In the genomic region with DNA sequence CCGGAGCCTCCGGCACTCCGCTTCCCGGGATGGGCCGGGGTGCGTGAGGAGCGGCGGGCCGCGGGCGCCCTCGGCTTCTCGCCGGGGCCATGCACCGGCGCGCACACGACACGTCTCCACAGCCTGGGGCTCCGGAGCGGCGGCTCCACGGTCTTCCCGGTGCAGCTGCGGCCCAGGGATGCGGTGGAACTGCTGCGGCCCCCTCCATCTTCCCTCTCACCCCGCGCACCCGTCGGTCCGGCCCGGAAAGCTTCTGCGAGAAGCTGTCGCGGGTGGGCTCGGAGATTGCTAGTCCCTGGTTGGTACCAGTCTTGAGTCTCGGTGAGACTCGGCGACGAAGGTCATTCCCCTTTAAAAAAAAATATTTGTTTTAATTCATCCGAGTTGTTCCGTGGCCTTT, we compare ENCODE assay signal across 8 mouse cellular contexts. TPM values are rescaled to one million over a fixed set of nuclear protein-coding genes. Genes with fewer than 3 reads are reported as not detected.
DNase-seq lines count a peak whose midpoint lies in the region; ATAC-seq and TF ChIP-seq lines count a peak whose summit lies in the region.

No protein-coding gene starts in this region.

- no peaks in the 10 kb centered on the region for H3K9me3 ChIP-seq in hindbrain, embryonic 10.5 days
- no peaks in the 10 kb centered on the region for H3K9me3 ChIP-seq in lung, postnatal 0 days (ENCODE audit: low read length)

- H3K4me3 ChIP-seq in cortical plate, adult 2 months (ENCODE audit: insufficient read depth, low read length): peak overlapping the region; percentile 32
- peak overlapping the region; percentile 77 for H3K4me3 ChIP-seq in hindbrain, embryonic 10.5 days
- H3K4me3 ChIP-seq in lung, postnatal 0 days (ENCODE audit: low read depth, low read length): peak overlapping the region; percentile 93

- H3K4me2 ChIP-seq in lung, postnatal 0 days (replicated peaks; ENCODE audit: low read depth, low read length): peak overlapping the region; percentile 62

- peak; percentile 21 for ATAC-seq in lung, postnatal 0 days
- ATAC-seq in CD4-positive, CD25-positive, alpha-beta regulatory T cell, adult 4 months: no peak

- H3K4me1 ChIP-seq in cortical plate, adult 2 months (ENCODE audit: control insufficient read depth, insufficient read depth, low read length): peaks cover 5% of the 10 kb centered on the region
- peaks cover 38% of the 10 kb centered on the region for H3K4me1 ChIP-seq in hindbrain, embryonic 10.5 days (replicated peaks)
- H3K4me1 ChIP-seq in lung, postnatal 0 days (ENCODE audit: insufficient read depth, low read depth, low read length): no peaks in the 10 kb centered on the region

- no peak for TF ChIP-seq POLR2A in cortical plate, adult 2 months (IDR thresholded peaks at IDR 0.05; ENCODE audit: extremely low read depth, insufficient read depth, low read length)

- TF ChIP-seq CTCF in cortical plate, adult 2 months (IDR thresholded peaks at IDR 0.05; ENCODE audit: extremely low read depth, insufficient read depth, low read length): no peak
- no peak for TF ChIP-seq CTCF in lung, postnatal 0 days (IDR thresholded peaks at IDR 0.05)

- peak overlapping the region; percentile 98 for H3K9ac ChIP-seq in lung, postnatal 0 days (replicated peaks; ENCODE audit: low read depth)

- H3K36me3 ChIP-seq in hindbrain, embryonic 10.5 days: no peaks in the 10 kb centered on the region
- H3K36me3 ChIP-seq in lung, postnatal 0 days (ENCODE audit: insufficient read depth, low read length): no peaks in the 10 kb centered on the region

- 0% methylated on average over 43 of the region's 43 CpGs for WGBS in hindbrain, embryonic 10.5 days
- WGBS in lung, postnatal 0 days: under 1% methylated on average over 39 of the region's 43 CpGs

- TF ChIP-seq EP300 in lung, postnatal 0 days (IDR thresholded peaks at IDR 0.05): no peak

- intact Hi-C loops in left cerebral cortex, postnatal 36 days (cut with DNase I): loop anchor here (2.0 kb wide), 1 partner anchor 199 kb away; no protein-coding TSS in a partner anchor

- peak overlapping the region; percentile 2; the same call in 1 of the 2 replicates for H3K27ac ChIP-seq in cortical plate, adult 2 months (ENCODE audit: insufficient read depth, low read length)
- H3K27ac ChIP-seq in hindbrain, embryonic 10.5 days: peak overlapping the region; percentile 95
- peak overlapping the region; percentile 98 for H3K27ac ChIP-seq in lung, postnatal 0 days (ENCODE audit: low read length)

- peak; percentile 38 to 39 for DNase-seq in left cerebral cortex, adult 18-20 months (ENCODE audit: low spot score in 2 of 2)
- DNase-seq in left cerebral cortex, postnatal 36 days (ENCODE audit: low spot score in 2 of 2): no peak
- DNase-seq in hindbrain, embryonic 10.5 days (ENCODE audit: low spot score): no peak
- no peak for DNase-seq in lung, postnatal 0 days (ENCODE audit: low spot score)
- no peak for DNase-seq in c-Kit-positive CD71-positive TER-119-positive erythroid progenitor cells, embryonic 14.5 days (ENCODE audit: low spot score)
- DNase-seq in yolk sac, embryonic 10.5 days (ENCODE audit: low spot score): no peak

- H3K27me3 ChIP-seq in hindbrain, embryonic 10.5 days (ENCODE audit: insufficient read depth, poor library complexity, severe bottlenecking): peaks cover 11% of the 10 kb centered on the region
- no peaks in the 10 kb centered on the region for H3K27me3 ChIP-seq in lung, postnatal 0 days (replicated peaks; ENCODE audit: insufficient read depth, low read length)

RNA-seq across cellular contexts. Expression of a gene that starts 1.6 kb away (rescaled TPM):
- 10 to 100 TPM; 29.7 to 32.6 TPM for total RNA-seq in left cerebral cortex, adult 18-20 months (2021)
- 10 to 100 TPM; 27.4 TPM for total RNA-seq in left cerebral cortex, postnatal 36 days (2021)
- 21.6 and 22.5 TPM in 2 replicates for polyA plus RNA-seq in cortical plate, adult 2 months (2012; rRNA removed)
- 29.7 and 32.1 TPM in 2 replicates for polyA plus RNA-seq in hindbrain, embryonic 10.5 days (2016; fragmentation: Nextera tagmentation; extraction: Ambion mirVana)
- 104 and 106 TPM in 2 replicates for polyA plus RNA-seq in lung, postnatal 0 days (2015; fragmentation: Nextera tagmentation; extraction: Ambion mirVana)
- polyA plus RNA-seq in CD4-positive, CD25-positive, alpha-beta regulatory T cell, adult 4 months (2017; shearing (Covaris generic)): 1 to 10 TPM; 1.4 to 2.7 TPM

RNA-seq across cellular contexts. Expression of a gene that starts 58.9 kb away (rescaled TPM):
- 100 to 1,000 TPM; 215 to 216 TPM for total RNA-seq in left cerebral cortex, adult 18-20 months (2021)
- 100 to 1,000 TPM; 184 to 211 TPM for total RNA-seq in left cerebral cortex, postnatal 36 days (2021)
- polyA plus RNA-seq in cortical plate, adult 2 months (2012; rRNA removed): 284 and 300 TPM in 2 replicates
- 449 and 453 TPM in 2 replicates for polyA plus RNA-seq in hindbrain, embryonic 10.5 days (2016; fragmentation: Nextera tagmentation; extraction: Ambion mirVana)
- polyA plus RNA-seq in lung, postnatal 0 days (2015; fragmentation: Nextera tagmentation; extraction: Ambion mirVana): 229 and 241 TPM in 2 replicates
- polyA plus RNA-seq in CD4-positive, CD25-positive, alpha-beta regulatory T cell, adult 4 months (2017; shearing (Covaris generic)): 100 to 1,000 TPM; 550 to 588 TPM

RNA-seq across cellular contexts. Expression of a gene that starts 59.0 kb away (rescaled TPM):
- under 1 TPM; 0.35 to 0.94 TPM for total RNA-seq in left cerebral cortex, adult 18-20 months (2021)
- total RNA-seq in left cerebral cortex, postnatal 36 days (2021): under 1 TPM; 0.37 to 0.59 TPM
- polyA plus RNA-seq in cortical plate, adult 2 months (2012; rRNA removed): 0.71 and 0.74 TPM in 2 replicates
- 0.17 and 0.57 TPM in 2 replicates for polyA plus RNA-seq in hindbrain, embryonic 10.5 days (2016; fragmentation: Nextera tagmentation; extraction: Ambion mirVana)
- polyA plus RNA-seq in lung, postnatal 0 days (2015; fragmentation: Nextera tagmentation; extraction: Ambion mirVana): 1.1 and 4.4 TPM in 2 replicates
- 100 to 1,000 TPM; 209 to 263 TPM for polyA plus RNA-seq in CD4-positive, CD25-positive, alpha-beta regulatory T cell, adult 4 months (2017; shearing (Covaris generic))

Comparison
In these comparisons a context has a peak if more than half of its experiments do, and no peak if none do; other contexts are left out.
1. DNase-seq: peak in left cerebral cortex, adult 18-20 months (2 of 2); none in left cerebral cortex, postnatal 36 days (0 of 2), hindbrain, embryonic 10.5 days (single experiment), lung, postnatal 0 days (single experiment), c-Kit-positive CD71-positive TER-119-positive erythroid progenitor cells, embryonic 14.5 days (single experiment) and yolk sac, embryonic 10.5 days (single experiment).
2. H3K27ac ChIP-seq: peak in every context shown above with its lines; median percentile 98 in lung, postnatal 0 days; 95 in hindbrain, embryonic 10.5 days; 2 in cortical plate, adult 2 months.
3. H3K4me3 ChIP-seq: peak in every context shown above with its lines; median percentile 93 in lung, postnatal 0 days; 77 in hindbrain, embryonic 10.5 days; 32 in cortical plate, adult 2 months.
4. RNA of a gene that starts 59.0 kb away (polyA plus RNA-seq): 209 to 263 TPM in CD4-positive, CD25-positive, alpha-beta regulatory T cell, adult 4 months; 1.1 to 4.4 TPM in lung, postnatal 0 days, 0.71 to 0.74 TPM in cortical plate, adult 2 months and 0.17 to 0.57 TPM in hindbrain, embryonic 10.5 days; every median in the first group is over 10 times any median in the second.